Mouse (Mus musculus): Measurements from ENCODE around the gene Hoxd13.

- TF ChIP-seq CTCF (IDR thresholded peaks at IDR 0.05; ENCODE audit: low read depth): no peak
- no peak for TF ChIP-seq EP300 (IDR thresholded peaks at IDR 0.05; ENCODE audit: low read depth)
Observed at GRCm38 (mm10) chr2:74653781-74654535, 14.2 kb upstream of the Hoxd13 start.

All from liver, postnatal 0 days (tissue).